Mouse (Mus musculus) liver, postnatal 0 days (tissue): ENCODE measurements around the gene Trim30b.

Source experiments
- CTCF ChIP-seq: sonication (generic); IDR thresholded peaks from 2 replicates; pipeline ENCODE4 v1.5.1; 2016; ENCODE audit warnings: antibody characterized with exemption, low read depth
- EP300 ChIP-seq: IDR thresholded peaks from 2 replicates; pipeline ENCODE4 v1.6.1; 2016; ENCODE audit warnings: antibody characterized with exemption, low read depth, mild to moderate bottlenecking

DNA sequence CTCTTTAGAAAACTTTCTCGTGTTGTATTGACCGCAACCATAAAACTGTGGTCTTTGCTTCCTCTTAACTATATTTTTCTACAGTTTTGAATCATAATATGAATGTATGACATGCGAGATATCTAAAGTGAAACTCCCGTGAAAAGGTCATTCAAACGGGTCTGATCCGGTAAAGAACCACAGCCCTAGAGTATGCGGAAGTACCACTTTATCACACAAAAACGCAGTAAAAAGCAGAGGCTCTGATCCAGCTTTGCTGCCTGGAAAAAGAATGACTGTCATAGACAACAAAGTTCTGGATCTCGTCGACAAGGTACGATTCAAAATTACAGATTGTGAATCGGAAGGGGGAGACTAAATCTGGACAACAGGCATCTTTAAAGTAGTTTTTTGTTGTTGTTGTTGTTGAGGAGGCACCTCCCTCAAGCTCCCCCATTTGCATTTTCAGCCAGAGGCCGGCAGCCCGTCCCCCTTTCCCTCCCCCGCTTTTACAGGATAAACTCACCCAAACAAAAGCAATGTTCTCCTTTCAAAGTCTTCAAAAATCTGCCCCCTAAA is 54.8 kb downstream of the Trim30b start:
- TF ChIP-seq CTCF = no peak
- TF ChIP-seq EP300 = no peak
